Mouse (Mus musculus) kidney, postnatal 14 days (tissue): Measurements from ENCODE around the gene Epn2.

Experiments used
- DNase-seq: peaks from one replicate; pipeline ENCODE4 v3.0.0; 2022; ENCODE audit warnings: mixed read lengths

The Epn2 gene

DNA sequence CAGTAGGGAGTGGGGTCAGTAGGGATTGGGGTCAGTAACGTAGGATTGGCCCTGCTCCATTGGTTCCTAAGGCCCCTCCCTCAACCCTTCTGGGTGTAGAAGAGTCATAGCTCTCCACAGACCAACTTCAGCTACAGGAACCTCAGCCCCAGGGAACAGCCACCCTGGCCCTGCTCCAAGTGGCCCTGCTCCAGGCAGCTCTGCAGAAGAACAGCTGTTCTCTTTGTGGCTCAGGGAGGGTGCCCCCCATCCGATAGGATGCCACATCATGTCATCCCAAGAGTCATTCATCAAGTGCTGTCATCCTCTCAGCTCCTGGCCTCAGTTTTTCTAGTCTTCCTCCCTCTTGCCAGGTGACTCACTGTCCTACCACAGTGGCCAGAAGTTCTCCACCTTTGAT, 92.1 kb downstream of the Epn2 start:
- DNase-seq = peak; percentile 71

GRCm38 (mm10) chr11:61486458-61487219, 92.8 kb downstream of the Epn2 start:
- DNase-seq = no peak

GRCm38 (mm10) chr11:61485541-61486457, 93.7 kb downstream of the Epn2 start:
- DNase-seq = no peak

GRCm38 (mm10) chr11:61484613-61485540, 94.6 kb downstream of the Epn2 start, which contains the start of gene Mfap4:
Mfap4 (plus strand) TSS chr11:61485431.
- no peak for DNase-seq

DNA sequence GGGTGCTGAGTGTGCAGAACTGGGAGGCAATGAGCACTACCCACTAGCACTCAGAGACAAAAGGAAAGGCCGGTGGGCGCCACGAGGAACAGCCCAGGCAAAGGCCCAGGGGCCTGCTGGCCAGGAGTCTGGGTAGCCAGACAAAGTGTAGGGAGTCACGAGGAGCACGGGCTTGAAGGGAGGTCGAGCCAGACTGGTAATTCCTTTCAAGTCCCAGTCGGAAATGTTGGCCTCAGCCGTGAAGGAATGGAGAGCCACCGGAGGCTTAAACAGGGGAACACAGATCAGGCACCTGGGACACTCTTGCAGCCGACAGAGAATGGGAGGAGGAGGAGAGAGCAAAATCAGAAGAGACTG, 95.3 kb downstream of the Epn2 start:
- no peak for DNase-seq

DNA sequence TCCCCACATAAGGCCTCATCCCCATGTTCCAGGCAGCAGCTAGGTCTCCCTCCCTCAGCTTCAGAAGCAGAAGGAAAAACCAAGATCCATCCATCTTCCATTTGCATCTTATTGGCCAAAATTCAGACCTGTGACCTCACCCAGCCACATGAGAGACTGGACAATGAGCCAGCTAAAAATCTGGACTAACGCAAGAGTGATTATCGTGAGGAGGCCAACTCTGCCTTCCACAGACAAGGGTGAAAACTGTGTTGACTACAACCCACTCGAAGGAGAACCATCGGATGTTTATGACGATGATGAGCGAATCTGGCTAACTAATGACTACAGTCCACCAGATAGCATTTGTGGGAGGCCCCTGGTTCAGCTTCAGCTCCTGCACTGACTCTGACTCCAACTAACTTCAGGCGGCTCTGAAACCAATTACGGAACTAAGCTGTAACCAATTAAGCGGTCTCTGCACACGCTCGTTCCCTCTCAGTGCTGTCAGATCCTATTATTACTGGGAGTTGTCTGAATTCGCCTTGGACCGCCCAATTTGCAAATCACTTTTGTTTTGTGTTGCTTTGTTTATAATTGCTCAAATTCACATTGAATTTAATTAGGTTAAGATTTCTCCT, 96.2 kb downstream of the Epn2 start:
- DNase-seq = no peak

DNA sequence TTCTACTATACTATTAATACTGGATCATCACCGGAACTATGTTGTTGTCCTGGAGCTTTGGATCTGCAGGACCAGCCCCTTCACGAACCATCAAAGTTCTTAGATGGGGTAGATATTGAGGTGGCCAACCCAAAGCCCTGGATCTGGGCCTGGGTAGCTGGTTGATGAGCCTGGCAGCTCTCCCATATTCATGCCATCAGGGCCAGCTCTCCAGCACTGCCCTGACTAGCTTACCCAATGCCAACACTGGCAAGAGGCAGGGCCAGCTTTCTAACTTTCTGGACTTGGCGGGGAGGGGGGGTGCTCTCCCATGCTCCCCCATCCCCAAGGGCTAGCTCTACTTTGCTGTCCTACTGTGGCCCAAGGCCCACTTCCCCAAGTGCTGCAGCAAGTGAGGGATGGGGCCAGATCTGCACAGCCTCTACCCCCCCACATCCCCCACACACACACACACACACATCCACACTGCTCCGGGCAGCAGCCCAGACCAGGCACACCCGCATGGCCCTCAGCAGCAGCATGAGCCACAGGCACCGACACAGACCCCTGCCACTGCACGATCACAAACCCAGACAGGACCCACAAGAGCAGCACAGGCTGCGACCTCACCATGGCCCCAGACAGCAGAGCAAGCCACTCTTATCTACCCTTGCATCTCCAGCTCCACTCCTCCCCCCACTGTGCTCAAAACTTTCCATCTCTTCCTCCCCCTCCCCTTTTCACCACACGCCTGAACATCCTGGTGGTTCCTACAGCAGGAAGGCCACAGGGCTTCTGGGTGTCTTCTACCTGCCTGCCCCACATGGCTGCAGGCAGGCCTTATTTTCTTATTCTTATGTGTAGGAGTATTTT, 98.0 kb downstream of the Epn2 start:
- no peak for DNase-seq

DNA sequence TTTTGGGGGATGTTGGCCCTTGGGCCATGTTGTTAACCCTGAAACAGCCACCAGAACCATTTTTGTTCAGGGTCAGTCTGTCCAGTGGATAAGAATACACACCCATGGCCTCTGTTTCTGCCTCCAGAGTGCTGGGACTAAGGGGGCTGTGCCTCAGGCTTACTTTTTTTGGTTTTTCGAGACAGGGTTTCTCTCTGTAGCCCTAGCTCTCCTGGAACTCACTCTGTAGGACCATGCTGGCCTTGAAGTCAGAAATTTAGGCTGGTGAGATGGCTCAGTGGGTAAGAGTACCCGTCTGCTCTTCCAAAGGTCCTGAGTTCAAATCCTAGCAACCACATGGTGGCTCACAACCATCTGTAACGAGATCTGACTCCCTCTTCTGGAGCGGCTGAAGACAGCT, 100.7 kb downstream of the Epn2 start:
- no peak for DNase-seq

DNA sequence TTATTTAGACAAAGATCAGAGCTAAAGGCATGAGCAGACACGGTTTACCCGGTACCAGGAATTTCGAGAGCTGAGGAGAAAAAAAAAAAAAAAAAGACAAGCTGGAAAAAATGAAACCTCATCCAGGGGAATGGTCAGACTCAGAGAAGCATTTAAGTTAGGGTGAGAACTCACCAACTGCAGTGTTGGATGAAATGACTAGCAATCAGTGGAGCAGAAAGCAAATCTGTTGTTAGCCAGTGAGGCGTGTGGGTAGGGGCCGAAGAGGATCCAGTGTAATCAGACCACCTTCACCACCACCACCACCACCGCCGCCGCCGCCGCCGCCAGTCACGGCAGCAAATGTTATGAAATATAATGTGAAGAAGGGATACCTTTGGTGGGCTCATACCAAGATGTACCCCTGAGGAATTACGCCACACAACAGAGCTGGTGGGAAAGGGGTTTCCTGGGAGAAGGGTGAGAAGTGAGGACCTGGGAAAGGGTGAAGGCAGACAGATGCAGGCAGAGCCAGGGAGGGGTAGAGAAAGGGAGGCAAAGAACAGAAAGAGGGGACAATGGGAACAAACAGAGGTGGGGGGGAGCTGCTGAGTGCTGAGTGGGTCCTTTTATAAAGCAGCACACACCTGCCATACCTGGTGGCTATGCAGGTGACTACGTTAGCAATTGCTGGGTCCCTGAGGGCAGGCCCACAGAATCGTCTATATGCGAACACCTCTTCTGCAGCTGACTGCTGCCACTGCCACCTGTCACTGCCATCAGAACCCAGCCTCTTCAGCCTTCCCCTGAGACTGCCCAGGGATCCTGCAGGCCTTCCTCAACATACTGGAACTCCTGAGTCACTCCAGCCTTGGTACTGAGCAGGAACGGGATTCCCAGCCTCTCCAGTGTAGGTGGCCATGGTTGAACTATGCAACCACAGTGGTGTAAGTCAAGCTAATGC, 101.7 kb downstream of the Epn2 start:
- DNase-seq = no peak

DNA sequence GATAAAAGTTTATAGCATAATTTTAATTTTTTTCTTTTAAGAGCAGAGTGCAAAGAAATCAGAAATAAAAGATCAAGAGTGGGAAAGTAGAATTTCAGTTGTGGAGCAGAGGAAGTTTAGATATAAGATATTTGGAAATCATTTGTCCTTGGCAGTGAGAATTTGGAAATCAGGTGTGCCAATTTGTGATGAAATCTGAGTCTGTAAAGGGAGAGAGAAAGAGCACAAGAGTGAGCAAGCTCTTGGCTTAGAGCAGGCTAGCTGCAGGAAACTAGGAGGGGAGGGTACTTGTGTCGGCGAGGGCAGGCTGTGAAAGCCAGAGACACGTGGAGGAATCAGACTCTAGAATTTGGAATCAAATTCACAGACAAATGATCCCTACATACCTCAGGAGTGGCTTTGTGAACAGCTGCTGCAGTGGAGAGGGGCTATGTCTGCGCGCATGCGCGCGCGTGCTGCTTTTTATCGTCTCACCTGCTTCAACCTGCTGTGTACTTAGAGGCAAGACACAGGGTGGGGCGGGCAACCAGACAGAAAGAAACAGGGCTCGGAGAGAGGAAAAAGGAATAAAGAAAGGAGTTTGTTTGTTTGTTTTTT, 102.6 kb downstream of the Epn2 start:
- DNase-seq = peak; percentile 67

DNA sequence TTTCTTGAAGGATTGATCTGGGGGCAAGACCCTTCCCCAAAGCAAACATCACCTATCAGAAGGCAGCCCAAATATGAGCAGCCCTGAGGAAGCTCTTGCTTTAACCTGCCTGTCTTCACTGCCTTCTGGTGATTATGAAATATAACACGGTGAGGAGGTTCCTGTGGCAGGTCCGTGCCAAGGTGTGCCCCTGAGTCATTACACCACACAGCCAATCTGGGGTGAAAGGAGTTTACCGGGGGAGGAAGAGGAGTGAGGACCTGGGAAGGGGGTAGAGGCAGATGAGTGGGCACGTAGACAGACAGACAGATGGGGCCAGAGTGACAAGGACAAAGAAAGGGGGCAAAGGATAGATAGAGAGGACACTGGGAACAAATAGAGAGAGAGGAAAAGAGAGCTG, 105.9 kb downstream of the Epn2 start:
- DNase-seq = no peak

- no peak for DNase-seq
Measured at GRCm38 (mm10) chr11:61470880-61471279, 108.6 kb downstream of the Epn2 start.

- DNase-seq = no peak
Measured at GRCm38 (mm10) chr11:61469317-61469917, 110.1 kb downstream of the Epn2 start.

GRCm38 (mm10) chr11:61468534-61468933, 111.0 kb downstream of the Epn2 start:
- no peak for DNase-seq
